Mouse (Mus musculus) T-helper 1 cell (primary cell): ENCODE measurements at regions not wholly inside any gene's neighbourhood (a gene's known extent, or its start where the extent isn't known, plus 50 kb on each side); places are given as distances from the start of the nearest gene placed in this dataset.
"Not testable (repeated sequence)": the region's sequence is repeated elsewhere in the genome, so short reads cannot be mapped to it uniquely, and the experiment has no call there.

ENCODE experiments used
- in situ Hi-C: fragments of 300-600 bp; cut with MboI, MseI; formaldehyde crosslinking; loops from one replicate; pipeline ENCODE4 v1.15.1; 2025; ENCODE audit warnings: high pct_unique_total_duplicates

DNA sequence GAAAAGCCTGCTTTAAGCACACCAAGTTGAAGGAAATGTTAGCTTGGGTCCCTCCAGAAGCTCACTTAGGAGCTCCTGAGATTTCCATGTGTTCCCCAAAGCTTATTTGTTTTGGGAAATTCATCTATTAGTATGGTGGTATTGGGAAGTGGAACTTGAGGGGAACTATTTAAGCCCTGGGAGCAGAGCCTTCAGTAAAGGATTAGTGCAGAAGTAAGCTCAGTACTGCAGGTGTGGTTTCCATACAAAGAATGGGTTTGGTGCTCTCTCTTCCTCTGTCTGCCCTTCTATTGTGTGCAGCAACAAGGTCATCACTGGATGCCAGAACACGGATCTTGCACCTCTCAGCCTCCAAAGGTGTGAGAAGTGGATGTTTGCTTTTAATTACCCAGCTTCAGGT, 57.2 kb downstream of the Foxa2 start:
- in situ Hi-C loops: no loop called here

DNA sequence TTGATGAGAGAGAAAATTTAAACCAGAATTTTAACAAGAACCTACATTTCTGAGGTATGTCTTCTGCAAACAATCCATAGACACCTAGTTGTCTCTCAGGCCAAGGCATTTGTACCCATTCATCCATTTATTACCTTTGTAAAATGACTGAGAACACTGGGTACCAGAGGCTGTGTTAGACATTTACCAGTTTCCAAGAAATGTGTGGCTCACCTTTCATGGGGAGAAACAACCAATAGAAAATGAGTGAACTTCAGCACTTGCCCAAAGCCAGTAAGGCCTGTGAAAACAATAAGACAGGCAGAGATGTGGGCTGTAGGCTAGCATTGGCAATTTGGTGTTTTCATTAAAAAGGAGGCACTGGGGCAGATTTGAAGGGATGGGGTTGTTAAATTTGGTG, 58.2 kb downstream of the Foxa2 start:
- in situ Hi-C loops: no loop called here

DNA sequence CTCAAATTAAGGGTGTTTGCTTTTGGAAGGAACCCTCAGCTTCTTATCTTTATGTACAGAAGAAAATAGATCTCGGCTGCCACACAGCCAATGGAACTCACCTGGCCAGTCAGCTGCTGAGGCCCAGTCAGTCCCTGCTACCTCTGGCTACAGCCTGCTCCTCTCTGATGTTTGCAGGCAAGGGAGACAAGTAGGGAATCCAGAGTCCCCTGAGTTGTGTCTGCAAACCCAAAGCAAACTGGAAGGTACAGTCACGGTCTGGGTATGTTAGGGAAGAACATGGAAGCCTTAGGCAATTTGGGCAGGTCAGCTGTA, 61.6 kb downstream of the Foxa2 start:
- in situ Hi-C loops: no loop called here

DNA sequence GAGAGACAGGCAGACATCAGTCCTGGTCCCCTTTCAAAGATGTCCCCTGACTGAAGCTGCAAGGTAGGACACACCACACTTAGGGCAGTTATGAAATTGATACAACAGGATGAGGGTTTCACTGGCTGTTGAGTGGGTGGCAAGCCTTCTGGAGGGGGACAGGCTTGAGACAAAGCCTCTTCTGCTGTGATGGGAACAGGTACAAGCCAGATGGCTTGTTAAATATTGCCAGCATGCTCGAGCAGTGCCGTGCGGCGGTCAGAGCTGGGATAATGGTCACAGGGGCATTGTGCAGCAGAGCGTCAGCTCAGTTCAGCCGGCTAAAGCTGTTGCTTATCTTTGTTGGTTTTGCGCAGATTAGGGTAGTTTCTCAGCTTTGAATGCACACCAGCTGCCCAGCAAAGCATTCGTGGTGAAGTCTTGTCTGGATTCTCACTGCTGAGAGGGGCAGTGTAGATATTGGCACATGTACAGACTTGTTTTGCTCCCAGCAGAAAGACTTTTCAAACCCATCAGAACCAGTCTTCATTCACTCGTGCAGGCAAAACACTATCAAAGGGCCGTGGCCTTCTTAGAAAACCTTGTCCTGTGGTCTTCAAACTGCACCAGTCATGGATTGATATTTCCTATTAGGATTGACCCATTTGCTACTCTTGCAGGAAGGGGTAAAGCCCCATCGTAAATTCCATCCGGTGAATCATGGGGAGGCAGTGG, 62.1 kb downstream of the Foxa2 start:
- in situ Hi-C loops: no loop called here

DNA sequence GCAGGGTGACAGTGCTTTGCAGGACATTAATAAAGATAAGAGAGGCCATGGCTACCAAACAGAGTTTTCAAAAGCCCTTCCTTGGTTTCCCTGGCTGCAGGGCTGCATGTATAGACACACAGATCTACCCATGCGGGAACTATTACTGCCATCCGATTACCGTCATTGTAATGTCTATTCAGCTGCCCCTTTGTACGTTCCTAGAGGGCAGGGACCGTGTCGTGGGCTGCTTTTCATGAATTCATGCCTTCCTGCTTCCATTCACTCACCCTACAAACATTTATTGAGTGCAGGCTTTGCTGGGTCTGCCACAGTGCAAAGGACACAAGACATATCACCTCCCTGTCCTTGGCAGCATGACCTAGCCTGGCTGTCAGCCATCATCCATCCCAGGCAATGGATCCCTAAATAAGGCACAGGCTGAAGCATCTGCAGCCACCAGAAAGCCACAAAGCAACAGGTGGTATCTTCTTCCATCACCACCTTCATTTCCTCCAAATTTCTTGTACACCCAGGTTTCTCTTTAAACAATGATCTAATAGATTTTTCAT, 65.8 kb downstream of the Foxa2 start:
- in situ Hi-C loops: no loop called here

DNA sequence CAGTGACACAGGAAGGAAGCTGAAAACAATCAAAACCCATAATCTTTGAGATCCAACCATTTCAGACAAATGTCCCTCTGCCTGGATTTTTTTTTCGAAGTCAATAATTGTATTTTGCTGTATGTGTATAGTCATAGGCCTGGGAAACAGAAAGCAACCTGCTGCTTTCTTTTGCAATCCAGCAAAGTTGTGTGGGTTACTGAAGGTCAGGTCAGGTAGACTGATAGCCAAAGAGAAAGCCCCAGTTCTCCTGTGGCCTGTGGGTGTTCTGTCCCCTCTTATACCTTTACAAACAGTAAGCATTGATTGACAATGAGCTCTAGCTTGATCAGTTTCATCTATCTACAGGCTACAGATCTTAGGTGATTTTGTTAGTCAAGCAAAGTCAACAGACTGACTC, 66.4 kb downstream of the Foxa2 start:
- in situ Hi-C loops: no loop called here

DNA sequence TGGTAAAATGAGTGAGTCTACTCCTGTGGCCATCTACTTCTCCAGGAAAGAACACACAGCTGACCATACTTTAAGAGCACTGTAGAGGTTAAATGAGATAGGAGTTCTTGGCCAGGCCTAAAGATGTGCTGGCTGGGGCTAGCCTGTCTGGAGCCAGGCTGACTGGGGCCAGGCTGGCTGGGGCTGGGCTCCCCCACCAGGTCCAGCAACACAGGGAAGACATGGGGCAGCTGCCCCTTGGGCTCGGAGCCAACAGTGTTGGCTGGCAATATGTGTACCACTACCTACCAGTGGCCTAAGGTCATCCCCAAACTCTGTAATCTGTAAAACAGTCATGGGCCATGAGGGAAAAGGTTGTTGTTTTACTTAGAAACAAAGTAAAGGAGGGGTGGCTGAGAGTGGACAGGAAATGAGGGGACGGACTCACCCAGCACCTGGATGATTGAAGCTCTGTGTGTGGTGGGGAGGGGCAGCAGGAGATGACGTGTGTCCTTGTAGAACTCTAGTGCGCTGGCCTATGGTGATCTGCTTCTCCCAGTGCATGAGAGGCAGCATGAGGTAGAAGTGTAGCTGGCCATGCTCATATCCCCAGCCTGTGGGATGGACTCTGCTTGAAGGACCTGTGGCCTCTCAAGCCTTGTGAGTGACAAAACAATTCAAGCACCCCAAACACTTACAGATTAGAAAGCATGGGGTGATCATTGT, 67.0 kb downstream of the Foxa2 start:
- in situ Hi-C loops: no loop called here

DNA sequence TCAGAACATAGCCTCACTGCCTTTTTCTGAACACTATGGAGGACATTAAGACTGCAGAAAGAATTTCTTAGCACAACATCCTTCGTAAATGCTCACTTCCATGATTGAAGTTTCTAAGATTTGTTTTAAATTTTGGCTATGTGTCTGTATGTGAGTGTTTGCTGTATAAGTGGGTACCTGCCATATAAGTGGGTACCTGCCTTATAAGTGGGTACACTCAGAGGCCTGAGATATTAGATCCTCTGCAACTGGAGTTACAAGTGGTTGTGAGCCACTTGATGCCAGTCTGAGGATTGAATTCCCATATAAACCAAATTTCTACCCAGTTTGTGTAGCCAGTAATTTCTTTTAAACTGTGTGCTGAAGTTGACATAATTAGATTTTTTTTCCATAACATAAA, 67.8 kb downstream of the Foxa2 start:
- in situ Hi-C loops: no loop called here

DNA sequence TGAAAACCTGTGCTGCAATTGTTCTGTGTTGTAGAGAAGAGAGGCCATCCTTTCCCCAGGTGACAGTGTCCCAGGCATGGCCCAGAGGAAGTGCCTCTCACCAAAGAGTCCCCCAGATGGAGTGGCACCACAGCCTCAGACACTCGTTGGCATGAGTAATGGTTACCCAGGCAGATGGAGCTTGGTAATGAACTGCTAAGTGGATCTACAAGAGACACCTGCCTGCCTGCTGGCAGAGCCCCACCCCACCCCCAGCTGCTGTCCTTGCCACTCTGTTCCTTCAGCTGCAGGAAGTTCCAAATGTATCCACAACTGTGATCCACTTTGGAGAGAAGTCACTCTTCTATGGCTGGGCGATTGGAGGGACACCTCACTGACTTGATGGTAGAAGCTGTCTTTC, 72.0 kb downstream of the Foxa2 start:
- in situ Hi-C loops: no loop called here

DNA sequence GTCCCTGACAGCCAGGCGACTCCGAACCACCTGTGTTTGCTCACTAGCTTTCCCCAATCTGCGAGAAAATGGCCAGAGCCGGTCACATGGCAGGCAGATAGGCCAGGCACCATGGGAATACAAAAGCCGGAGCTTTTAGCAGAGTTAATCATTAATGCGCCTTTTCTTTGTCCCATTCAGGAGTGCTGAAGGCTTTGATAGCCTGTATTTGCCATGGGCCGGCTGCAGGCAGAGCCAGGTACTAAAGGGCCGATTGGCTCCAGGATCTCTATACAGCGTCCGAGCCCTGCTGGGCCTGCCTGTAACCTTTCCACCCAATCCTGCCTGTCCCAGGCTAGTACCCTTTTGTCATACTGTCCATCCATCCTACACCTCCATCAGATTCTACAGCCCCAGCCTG, 78.1 kb downstream of the Foxa2 start:
- in situ Hi-C loops: no loop called here

DNA sequence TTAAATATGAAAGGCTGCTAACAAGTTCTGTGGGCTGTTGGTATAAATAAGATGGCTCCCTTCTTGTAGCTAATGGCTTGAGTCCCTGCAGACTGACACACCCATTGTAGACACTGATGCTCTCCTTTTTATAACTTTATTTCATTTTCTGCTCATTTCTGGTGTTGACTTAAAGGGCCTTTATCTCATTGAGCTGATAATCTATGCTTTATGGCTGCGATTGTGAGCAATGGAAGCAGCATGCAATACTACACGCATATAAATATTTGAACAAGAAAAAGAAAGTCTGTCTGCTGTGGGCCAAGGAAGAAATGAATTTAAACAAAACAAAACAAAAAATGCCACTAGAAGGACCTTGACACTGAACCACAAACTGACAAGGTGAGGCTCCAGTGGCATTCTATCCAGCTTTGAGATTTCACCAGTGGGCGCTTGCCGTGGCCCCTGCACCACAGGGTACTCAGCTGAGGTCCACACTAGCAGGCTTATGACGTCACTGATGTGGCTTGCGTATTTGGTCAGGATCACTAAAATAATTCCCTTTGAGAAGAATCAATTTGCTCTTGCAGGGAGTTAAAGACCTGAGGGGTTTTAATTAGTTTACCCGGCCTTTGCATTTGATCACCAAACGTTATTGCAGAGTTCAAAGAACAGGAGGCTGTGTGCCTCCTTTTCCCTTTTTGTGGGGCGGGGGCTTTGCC, 78.8 kb downstream of the Foxa2 start:
- in situ Hi-C loops: no loop called here

DNA sequence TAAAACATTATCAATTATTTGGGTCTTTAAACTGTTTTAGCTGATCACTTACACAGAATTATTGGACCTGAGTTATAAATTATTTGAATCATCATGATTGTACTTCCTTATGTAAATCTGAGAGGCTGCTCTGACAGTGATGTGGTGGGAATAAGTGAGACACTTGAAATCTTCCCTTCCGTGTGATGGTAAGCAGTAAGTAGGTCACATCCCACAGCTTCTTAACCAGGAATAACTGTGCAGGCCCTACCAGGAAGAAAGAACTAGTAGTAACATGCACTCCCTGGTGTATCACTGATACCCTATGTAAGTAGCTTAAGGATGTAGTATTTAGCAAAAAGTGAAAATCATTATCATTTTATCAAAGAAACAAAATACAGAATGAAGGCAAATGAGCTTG, 83.5 kb downstream of the Foxa2 start:
- in situ Hi-C loops: not testable (repeated sequence)

DNA sequence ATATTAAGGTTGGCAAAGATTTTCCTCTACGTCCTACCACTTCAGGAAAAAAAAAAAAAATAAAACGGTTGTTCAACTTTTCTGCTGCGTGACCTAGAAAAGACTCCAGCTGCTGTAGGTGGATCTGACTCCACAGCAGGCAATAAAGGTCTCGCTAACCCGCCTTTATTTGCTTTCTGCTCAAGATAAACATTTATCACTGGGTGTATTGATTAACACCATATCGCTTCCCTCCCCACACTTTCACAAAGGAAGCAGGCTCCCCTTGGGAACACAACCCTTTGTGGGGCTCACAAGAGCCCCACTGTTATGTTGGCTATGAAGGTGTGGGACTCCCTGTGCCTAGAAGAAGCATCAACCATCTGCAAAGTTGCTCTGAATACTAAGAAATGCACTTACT, 85.1 kb downstream of the Foxa2 start:
- in situ Hi-C loops: no loop called here

DNA sequence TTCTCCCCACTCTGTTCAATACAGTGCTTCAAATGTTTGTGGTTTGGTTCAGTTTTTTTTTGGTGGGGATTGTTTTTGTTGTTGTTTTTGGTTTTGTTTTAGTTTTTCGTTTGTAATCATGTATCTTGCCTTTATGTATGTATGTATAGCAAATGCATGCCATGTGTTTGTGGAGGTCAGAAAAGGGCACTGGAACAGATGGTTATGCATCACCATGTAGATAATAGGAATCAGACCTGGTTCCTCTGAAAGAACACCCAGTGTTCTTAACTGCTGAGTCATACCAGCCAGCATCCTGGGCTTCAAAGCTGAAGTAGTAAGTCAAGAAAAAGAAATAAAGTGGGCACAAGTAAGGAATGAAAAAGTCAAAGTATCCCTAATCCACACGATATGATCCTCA, 92.6 kb downstream of the Foxa2 start:
- in situ Hi-C loops: no loop called here

DNA sequence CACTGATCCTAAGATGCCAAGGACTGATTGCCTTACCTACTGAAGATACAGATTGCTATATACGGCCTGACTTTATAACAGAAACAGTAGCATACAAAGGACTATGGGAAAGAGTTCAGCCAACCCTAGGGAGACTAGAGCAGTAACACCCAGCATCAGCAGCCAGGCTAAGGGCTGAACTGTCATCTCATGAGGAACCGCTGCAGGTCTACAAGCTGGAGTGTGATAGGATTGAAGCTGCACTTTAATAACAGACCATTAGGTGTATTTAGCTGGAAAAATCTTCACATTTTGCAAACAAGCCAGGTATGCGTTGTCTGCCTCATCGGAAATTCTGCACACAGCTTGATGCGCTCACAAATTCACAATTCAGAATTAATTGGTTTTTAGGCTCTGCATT, 95.5 kb downstream of the Foxa2 start:
- in situ Hi-C loops: no loop called here

DNA sequence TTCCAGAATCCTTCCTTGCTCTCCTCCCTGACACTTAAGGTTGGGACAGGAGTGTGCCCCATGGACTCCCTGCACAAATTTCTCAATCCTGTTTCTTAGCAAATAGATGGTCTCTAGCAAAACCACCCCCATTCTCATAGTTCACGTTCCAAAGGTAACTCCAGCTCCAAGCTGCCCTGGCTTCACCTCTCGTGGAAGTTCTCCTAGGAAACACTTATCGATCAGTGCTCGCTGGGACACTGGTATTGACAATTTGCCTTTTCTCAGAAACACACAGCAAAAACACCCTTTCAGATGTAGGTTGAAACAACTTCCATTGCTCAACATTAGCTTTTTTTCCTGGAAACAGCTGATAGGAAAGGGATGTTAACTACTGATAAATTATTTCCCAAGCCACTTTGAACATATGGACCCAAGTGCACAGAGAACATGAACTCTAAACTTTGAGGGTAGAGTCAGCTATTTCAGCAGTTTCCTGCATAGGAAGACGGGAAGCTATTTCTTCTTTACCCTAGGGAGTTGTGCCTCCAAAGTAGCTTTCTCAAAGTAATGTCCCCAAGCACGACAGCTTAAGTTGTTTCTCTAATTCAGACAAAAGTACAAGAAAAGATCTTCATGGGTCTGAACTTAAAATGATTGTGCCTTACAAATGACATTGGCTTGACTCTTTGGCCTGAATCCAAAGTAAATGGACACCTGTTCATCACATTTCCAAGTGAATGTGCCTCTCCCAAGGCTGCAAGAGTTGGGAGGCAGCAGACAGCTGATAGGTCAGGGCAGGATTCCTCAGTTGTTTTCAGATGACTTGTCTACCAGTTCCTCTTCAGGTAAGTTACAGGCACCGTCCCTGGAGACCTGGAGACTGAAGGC, 102.4 kb downstream of the Foxa2 start:
- in situ Hi-C loops: loop anchor here (5.0 kb wide), 1 partner anchor 97 kb away; no protein-coding TSS in a partner anchor

DNA sequence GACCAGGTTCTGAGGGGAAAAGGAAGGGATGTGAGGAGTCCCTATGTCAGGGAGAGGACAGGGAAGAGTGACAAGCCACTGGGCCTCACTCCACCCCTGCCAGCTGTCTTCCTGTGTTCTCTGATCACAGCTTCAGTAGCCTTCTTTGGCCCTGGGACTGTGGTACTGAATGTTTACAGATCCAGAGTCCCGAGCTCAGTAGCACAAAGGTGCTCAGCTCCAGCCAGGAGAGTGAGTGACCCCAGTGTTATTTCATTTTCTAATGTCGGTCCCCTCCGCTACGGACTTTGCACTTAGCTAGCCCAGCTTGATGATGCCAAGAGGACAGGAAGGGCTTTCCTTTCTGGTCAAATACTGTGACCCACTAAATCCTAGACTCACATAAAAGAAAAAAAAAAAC, 104.2 kb downstream of the Foxa2 start:
- in situ Hi-C loops: loop anchor here (5.0 kb wide), 1 partner anchor 95 kb away; no protein-coding TSS in a partner anchor

DNA sequence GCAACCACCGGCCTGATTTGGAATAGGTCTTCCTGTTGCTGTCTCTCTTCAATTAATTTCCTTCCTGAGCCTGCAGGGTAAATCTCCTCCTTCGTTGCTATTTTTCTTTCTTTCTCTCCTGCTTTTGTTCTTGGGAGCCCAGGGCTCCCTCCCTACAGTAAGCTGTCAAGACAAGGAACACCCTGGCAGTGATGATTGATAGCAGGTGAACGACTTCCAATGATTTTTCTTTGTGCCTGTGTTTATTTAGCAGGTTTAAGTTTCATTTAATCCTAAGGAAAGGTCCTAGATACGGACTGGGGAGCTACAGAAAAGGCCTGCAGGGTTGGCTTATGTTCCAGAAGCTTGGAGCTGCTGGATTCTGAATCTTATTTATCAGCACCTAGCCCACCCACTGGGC, 105.5 kb downstream of the Foxa2 start:
- in situ Hi-C loops: loop anchor here (5.0 kb wide), 1 partner anchor 94 kb away; no protein-coding TSS in a partner anchor

DNA sequence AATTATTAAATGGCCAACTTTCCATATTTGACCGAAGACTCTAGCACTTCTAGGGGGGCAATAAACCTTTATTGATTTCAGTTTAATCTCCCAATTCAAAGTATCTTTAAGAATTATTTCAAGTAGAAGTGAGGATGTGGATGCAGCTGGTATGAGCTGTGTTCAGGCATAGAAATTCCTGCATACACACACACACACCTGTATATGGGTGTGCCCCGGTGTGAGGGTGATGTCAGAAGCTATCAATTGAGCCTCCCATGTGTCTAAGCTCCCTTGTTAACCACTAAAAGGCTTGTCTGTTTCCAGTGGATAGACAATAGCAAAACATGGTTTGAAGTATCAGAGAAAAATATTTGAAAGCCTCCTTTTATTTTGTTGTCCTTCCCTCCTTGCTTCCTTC, 114.3 kb downstream of the Foxa2 start:
- in situ Hi-C loops: no loop called here

DNA sequence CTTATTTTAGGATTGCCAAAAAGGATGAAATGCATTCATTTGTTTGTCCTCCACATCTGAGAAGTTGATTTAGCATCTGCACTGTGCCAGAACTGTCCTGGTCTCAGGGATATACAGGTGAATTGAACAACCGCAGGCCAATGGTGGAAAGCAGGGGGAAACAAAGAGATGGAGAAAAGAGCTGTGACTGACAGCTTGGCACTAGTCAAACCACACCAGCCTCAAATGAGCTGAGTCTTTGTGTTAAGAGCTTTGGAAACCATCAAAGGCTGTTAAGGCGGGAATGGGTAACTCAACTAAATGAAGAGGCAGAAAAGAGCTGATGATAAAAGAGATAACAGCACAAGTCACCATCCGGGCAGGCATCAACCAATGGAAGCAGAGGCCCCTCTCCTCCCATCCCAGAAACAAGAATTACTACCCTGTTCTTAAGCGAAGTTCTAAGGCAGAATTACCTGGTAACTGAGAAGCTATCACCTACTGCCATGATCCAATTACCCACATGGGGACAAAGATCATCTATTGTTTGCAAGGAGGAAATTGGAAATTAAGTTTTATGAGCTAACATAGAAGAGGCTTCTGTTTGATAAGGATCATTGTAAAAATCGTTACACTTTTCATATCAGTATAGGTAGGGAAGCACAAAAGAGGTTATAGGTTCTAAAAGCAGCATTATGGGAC, 117.6 kb downstream of the Foxa2 start:
- in situ Hi-C loops: no loop called here
